Mouse (Mus musculus): ENCODE data around the gene Ehd1.
"Not testable (repeated sequence)": the region's sequence is repeated elsewhere in the genome, so short reads cannot be mapped to it uniquely, and the experiment has no call there.

Ehd1 gene

DNA sequence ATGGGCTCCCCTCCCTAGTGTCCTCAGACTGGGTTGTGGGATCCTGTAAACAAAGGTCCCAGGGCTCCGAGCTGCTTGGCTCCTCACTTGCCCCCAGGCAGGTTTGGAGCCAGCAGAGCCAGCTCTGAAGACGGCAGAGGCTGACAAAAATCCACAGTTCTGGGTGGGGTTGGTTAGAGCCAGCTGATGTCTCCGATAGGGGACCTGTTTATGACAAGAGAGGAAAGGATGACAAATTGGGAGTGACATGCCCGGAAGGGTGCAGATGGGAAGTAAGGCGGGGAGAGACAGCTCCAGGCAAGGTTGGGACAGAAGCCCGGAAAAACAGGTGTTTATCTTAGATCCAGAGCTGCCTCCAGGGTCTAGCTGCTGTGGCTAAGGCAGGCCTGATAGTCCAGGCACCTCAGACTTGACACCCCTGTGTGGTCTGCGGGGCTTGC is 23.9 kb downstream of the Ehd1 start:
- no peak for DNase-seq (ENCODE audit: low read depth)

DNA sequence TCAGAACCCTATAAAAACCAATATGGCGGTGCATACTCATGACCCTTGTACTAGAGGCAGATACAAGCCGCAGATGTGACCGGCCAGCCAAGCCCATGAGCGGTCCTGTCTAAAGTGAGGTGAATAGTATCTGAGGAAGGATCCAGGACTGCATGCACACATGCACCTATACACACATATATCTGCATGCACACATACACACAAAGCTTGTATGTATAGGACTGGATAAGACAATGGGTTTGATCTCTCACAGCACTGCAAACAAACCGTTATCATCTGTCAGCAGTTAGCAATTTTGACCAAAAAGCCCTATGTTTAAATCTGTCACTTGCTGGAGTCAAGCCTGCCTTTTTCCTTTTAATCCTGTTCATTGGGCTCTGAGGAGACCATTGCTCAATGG is 25.6 kb downstream of the Ehd1 start:
- DNase-seq (ENCODE audit: low read depth): no peak

DNA sequence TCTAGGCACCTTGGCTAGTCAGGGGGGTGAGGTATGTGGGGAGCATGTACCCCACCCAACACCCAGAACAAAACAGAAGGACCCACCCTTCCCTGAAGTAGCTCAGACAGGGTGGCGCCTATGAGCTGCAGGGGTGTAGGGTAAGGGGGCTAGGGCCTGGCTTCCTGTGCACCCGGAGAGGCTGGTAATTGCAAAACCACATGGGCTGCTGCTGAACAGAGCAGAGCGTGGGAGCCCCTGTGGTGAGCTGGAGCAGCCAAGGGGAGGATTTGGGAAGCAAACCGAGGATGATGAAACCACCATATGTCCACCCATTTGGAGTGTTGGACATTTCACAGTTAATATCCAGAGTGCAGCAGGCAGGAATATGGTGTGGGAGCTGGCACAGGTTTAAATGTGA is 26.0 kb downstream of the Ehd1 start:
- peak; percentile 35 for DNase-seq (ENCODE audit: low read depth)

DNA sequence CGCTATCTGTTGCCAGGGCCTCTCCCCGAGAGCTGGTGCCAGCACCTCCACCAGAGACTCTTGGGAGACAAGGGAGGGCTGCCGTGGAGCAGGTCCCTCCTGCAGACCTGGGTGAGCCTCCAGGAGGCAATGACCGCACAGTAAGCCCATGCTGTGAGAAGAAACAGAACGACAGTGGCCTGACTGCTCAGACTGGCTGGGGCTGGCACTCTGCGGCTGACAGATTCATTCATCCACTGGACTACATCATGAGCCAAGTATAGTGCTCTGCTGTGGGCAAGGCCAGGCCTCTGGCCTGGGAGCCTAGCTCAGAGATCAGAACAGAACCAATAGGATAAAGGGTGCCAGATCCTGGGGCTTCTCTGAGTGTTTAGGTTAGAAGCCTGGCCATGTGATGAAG is 27.3 kb downstream of the Ehd1 start:
- no peak for DNase-seq (ENCODE audit: low read depth)

DNA sequence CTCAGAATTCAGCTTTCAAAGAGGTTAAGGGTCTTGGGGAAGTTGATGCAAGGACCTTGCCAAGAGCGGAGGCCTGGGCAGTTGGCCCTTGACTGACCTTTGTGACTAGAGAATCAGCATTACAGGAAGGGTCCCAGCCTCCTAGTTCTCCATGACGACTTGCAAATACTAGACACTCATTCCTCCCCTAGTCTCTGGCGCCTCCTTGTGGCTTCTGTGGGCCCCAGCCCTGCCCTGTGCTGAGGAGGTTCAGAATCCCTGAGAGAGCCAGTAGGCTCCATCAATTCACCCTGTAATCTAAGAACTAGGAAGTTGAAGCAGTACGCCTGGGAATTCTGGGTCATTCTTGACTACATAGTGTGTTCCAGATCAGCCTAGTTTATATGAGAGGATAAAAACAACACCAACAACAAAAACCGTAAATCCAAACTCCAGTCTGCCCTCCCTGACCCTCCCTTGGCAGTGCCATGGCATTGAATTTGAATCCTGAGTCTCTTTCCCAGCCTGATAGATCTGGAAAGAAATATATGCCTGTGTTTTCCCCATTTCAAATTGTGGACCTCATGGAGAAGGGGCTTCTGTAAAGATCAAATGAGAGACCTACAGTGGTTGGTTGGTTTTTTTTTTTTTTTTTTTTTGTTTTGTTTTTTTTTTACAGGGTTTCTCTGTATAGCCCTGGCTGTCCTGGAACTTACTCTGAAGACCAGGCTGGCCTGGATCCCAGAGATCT is 28.4 kb downstream of the Ehd1 start:
- DNase-seq (ENCODE audit: low read depth): peak; percentile 97

DNA sequence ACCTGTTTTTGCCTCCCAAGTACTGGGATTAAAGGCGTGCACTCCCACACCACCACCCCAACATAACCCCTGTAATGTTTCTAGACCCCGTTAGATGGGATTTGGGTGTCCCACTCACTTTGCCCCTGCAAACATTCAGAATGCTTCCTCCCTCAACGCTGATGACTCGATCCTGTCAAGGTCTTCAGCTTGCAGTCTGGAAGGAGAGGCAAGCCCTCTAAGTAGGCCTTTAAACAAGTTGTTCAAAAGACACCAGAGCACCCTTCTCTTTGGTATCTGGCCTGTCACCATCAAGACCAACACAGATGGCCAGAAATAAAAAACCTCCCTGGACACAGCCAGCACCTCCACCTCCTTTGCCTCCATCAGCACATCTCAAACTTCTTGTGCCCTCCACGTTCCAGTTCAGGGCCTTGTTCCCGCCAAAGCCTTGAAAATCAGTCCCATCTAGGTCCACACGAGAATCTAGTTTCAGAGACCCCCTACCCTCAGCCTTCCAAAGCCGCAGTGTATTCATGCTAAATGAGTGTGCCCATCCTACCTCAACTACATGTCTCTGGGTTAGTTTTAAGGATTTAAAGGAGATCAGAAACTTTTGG is 29.1 kb downstream of the Ehd1 start:
- DNase-seq (ENCODE audit: low read depth): no peak

DNA sequence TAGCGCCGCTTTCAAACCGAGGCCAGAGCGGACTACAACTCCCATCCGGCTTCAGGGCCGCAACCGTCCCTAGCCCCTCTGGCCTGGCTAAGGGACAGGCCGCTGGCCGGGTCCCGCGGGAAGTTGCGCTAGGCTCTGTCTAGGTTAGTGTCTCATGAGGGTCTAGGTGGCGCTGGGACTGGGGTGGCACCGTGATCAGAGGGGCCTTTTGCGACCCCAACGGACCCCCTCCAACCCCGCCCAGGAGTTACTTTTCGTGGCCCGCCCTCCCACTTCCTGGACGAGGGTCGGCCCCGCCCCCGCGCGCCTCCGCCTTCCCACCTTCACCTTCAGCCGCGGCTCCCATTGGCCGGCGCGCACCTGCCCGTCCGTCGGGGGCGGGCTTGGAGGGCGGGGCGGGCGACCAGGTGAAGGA is 29.6 kb downstream of the Ehd1 start, which contains the start of gene Cdc42bpg:
TSS of gene Cdc42bpg (plus strand) at position 320 of the 415 bp plus-strand sequence.
- DNase-seq (ENCODE audit: low read depth): no peak

DNA sequence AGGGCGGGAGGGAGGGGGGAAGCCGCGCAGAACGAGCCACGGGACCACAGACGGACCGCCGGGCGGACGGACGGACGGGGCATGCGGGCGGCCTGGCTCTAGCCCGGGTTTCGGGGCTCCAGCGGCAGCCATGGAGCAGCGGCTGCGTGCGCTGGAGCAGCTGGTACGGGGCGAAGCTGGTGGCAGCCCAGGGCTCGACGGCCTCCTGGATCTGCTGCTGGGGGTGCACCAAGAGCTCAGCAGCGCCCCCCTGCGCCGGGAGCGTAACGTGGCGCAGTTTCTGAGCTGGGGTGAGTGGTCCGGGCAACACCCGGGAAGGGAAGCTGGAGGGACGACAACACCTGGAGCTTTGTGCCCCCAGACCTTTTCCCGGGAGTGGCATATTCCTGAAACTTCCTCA is 30.1 kb downstream of the Ehd1 start:
- DNase-seq (ENCODE audit: low read depth): peak; percentile 58

DNA sequence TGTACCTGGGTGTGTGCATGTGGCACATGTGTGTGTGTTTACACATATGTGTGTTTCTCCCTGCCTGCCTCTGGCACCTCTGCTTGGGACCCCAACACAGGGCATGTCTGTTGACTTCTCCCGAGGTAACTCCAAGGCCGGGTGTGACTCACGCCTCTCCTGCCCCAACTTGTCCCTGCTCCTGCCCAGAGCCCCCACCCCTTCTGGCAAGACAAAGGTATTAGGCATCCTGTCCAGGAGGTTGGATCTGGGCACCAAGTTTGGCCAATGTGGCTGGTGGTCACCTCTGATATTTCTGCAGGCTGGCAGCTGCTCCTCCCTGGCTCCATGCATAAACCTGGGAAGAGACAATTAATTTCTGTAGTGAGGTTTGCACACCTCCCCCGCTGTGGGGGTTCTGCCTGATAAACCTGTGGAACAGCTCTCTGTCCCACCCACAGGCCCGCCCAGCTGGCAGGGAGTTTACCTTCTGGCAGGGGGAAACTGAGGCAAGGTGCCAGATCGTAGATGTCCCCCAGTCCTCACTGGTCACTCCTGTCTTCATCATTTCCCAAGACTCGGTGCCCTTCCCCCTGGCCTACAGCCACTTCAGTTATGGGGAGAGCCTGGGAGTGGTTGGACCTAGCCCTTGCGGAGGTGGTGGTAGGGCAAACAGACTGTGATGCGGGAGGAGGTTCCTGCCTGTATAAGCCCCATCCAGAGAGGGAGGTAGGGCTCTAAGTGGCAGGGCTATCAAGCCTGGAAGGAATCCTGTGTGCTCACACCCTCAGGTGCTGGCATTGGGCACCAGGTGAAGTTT is 31.4 kb downstream of the Ehd1 start:
- DNase-seq (ENCODE audit: low read depth): no peak

DNA sequence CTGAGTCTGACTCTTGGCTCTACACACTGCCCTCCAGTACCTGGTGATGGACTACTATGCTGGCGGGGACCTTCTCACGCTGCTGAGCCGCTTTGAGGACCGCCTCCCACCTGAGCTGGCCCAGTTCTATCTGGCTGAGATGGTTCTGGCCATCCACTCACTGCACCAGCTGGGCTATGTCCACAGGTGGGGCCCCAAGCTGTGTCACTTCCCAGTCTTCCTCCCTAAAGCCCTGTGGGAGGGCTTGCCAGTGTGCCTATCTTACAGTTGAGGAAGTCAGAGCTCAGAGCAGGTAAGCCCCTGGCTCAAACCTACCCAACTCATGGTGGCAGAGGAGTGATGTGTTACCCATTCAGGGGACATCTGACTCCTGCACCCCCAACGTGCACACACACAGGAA is 33.7 kb downstream of the Ehd1 start:
- no peak for DNase-seq (ENCODE audit: low read depth)

DNA sequence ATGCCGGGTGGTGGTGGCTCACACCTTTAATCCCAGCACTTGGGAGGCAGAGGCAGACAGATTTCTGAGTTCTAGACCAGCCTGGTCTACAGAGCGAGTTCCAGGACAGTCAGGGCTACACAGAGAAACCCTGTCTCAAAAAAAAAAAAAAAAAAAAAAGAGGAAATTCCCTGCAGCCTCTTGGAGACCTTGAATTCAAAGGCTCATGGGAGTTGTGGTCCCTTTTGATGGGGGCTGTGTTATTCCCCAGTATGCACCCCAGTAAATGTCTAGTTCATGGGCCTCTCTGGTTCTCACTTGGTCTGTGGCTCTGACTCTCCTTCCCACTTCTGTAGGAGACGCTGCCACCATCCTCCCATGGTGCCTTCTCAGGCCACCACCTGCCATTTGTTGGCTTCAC is 35.3 kb downstream of the Ehd1 start:
- not testable (repeated sequence) for DNase-seq (ENCODE audit: low read depth)

DNA sequence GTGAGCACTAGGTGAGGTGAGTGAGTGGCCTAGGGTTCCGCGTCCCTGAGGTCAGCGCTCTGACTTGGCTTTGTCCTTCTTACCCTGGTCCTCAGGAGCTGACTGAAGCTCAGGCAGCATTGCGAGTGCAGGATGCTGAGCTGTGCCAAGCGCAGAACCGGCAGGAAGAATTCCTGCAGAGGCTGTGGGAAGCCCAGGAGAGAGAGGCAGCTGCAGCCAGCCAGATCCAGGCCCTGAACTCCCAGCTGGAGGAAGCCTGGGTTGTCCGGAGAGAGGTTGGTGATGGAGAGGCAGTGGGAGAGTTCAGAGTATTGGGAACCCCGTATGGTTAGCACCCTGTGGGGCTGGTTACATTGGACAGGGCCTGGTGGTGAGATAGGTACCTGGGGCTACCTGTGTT is 37.3 kb downstream of the Ehd1 start:
- DNase-seq (ENCODE audit: low read depth): no peak

DNA sequence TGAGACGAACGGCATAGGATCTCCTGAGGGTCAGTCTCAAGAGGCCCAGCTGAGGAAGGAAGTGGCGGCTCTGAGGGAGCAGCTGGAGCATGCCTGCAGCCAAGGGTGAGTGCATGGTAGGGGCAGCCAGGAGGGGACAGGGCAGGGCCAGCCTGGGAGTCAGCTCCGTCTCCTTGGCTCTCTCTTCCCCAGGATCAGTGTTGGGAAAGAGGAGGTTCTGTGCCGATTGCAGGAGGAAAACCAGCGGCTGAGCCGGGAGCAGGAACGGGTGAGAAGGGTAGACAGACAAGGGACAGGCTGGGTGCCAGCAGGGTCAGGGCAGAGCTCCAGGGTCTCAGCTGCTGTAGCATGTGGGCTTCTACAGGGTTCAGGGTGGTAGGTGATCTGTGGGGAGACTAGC is 38.0 kb downstream of the Ehd1 start:
- DNase-seq (ENCODE audit: low read depth): no peak

DNA sequence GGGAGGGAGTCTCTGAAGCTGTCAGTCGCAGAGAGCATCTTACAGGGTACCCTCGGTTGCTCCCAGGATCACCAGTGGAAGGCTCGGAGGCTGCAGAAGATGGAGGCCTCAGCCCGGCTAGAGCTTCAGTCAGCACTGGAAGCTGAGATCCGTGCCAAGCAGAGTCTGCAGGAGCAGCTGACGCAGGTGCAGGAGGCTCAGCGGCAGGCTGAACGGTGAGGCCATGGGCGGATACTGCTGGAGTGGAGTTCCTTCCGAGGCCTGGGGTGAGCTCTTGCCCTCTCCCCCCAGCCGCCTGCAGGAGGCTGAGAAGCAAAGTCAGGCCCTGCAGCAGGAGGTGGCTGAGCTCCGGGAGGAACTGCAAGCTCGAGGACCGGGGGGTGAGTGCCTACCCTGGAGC is 39.0 kb downstream of the Ehd1 start:
- DNase-seq (ENCODE audit: low read depth): no peak

DNA sequence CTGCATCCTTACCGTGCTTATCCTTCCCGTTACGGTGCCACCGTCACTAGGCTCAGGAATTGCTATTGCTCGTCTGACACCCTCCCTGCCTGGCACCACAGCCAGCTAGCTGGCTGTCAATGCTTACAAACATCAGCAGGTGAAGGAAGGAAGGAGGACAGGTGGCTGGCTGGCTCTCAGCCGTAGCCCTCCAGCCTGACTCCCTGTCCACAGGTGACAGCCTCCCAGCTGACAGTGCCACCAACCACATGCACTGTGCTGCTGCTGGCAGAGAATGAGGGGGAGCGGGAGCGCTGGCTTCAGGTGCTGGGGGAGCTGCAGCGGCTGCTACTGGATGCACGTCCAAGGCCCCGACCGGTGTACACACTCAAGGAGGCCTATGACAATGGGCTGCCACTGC is 41.6 kb downstream of the Ehd1 start:
- DNase-seq (ENCODE audit: low read depth): no peak

DNA sequence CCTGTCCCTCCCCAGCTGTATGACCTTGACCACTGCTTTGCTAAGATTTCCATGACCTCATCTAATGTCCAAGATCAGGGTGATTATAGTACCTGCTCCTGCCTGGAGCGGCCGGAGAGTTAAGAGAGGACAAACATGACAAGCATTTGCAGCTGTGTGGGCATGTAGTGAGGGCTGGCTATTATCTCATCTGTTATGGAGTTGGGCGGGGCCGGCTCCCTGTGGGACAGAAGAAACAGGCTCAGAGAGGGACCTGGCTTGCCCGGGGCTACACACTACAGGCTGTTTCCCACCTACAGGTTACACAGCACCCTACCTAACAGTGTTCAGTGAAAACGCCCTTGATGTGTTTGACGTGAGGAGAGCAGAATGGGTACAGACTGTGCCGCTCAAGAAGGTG is 44.8 kb downstream of the Ehd1 start:
- no peak for DNase-seq (ENCODE audit: low read depth)

DNA sequence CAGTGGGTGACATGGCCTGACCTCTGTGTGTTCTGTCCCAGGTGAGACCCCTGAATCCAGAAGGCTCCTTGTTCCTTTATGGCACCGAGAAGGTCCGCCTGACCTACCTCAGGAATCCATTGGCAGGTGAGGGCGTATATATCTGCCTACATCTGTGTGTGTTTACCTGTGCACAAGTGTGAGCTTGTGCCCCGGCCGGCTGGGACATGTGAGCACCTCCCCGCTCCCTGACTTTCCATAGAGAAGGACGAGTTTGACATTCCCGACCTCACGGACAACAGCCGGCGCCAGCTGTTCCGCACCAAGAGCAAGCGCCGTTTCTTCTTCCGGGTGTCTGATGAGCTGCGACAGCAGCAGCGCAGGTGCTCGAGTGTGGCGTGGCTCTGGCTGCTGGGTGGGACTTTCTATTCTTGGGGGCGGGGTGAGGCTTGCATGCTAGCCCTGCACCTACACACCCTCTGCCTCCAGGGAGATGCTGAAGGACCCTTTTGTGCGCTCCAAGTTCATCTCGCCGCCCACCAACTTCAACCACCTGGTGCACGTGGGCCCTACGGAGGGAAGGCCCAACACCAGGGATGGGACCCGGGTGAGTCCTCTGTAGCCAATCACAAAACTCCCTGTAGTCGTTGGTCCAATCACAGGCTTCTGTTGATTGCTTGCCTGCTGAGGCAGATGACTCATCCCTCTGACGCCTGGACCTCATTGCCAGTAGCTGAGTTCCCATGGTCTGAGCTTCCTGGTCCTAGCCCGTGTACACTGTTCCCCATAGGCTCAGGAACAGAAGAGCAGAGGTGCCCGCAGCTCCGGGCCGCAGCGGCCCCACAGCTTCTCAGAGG is 45.5 kb downstream of the Ehd1 start:
- peak; percentile 77 for DNase-seq (ENCODE audit: low read depth)

DNA sequence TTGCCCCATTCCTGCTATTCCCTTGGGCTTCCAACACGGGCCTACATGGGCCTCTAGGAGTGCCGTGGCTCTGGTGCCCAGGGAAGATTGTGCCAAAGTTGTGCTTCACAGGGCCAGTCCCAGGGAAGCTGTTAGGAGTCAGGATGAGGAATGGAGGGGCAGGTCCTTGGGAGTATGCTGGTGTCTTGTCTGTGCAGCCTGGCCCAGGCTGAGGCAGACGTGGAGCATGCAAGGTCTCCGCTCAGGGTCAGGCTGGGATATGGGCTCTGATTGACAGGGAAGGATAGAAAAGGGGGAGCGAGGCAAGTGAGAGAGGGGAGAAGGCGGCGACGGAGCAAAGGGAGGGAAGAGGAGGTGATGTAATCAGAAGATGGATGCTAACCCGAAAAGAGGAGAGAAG is 48.2 kb downstream of the Ehd1 start:
- no peak for DNase-seq (ENCODE audit: low read depth)

DNA sequence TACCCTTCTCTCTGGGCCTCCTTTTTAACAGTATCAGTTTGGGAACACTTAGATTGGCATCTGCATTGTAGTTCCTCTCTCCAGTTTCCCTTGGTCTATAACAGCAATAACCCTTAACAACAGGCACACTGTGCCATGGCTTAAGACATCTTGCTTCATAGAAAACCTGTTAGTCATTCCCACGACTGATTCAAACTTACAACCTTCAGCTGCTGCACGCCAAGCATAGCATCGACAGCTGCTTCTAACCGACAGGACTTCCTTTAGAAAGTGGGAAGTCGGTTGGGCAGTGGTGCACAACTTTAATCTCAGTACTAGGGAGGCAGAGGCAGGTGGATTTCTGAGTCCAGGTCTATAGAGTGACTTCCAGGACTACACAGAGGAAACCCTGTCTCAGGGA is 54.7 kb downstream of the Ehd1 start:
- peak; percentile 73 for DNase-seq (ENCODE audit: low read depth)

DNA sequence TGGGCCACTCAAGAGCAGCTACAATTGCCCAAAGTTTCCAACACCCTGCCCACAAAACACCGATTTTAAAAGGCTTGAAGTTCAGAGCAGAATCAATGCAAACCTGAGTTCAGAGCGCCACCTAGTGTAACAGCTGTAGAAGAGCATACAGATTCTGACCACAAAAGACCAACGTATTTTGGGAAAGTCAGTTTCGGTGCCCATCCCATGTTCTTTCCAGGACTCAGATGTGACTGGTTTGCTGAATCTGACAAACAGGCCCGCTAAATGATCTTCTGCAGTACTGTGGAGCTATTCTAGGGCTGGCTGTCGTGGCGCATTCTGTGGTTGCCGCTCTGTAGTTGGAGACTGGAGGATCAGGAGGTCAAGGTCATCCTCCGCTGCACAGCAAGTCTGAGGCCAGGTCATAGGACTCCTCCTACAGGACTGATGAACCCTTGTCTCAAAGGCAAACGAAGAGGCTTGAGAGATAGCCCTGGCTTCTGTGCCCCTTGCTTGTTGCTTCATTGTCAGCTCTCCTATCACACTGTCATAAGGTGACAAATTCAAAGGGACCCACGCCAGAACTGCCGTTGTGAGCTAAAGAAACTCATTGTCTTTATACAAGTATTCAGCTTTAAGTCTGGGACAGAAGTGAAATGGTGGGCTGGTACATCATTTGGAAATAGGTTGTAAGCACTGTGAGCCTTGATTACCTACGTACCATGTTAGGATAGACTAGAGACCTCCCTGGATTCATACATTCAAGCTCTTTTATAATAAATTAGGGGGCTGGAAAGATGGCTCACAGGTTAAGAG is 55.4 kb downstream of the Ehd1 start:
- DNase-seq (ENCODE audit: low read depth): peak; percentile 89

Data from NIH3T3 (cell line).